Mouse (Mus musculus): ENCODE measurements at regions not wholly inside any gene's neighbourhood (a gene's known extent, or its start where the extent isn't known, plus 50 kb on each side); places are given as distances from the start of the nearest gene placed in this dataset.

GRCm38 (mm10) chr3:143662041-143662685 lies 542.9 kb downstream of the Lmo4 start:
- TF ChIP-seq CTCF (IDR thresholded peaks at IDR 0.05; ENCODE audit: extremely low read depth, insufficient read length, insufficient replicate concordance, low read depth, low read length) (no peak), POLR2A (IDR thresholded peaks at IDR 0.05; ENCODE audit: low read depth, low read length) (no peak)

Measured in small intestine, adult 2 months (tissue).